8 mouse cellular contexts compared by ENCODE assay signal in genomic region chr1:135584587-135585541, GRCm38 (mm10). TPM values are rescaled to one million over a fixed set of nuclear protein-coding genes. Genes with fewer than 3 reads are reported as not detected.
DNase-seq lines count a peak whose midpoint lies in the region; ATAC-seq lines count a peak whose summit lies in the region.

No protein-coding gene starts in this region.

- H3K4me3 ChIP-seq in embryonic facial prominence, embryonic 11.5 days (ENCODE audit: low read depth, low read length), result peak overlapping the region; percentile 54
- peak overlapping the region; percentile 66 for H3K4me3 ChIP-seq in heart, embryonic 15.5 days
- H3K4me3 ChIP-seq in liver, embryonic 16.5 days (ENCODE audit: low read depth, low read length), result peak overlapping the region; percentile 43
- peak overlapping the region; percentile 61 for H3K4me3 ChIP-seq in neural tube, embryonic 12.5 days

- 1% methylated on average over 71 of the region's 73 CpGs for WGBS in embryonic facial prominence, embryonic 11.5 days
- WGBS in heart, embryonic 15.5 days, result 5% methylated on average over 73 of the region's 73 CpGs
- 7% methylated on average over 73 of the region's 73 CpGs for WGBS in liver, embryonic 16.5 days (ENCODE audit: insufficient replicate concordance)
- under 1% methylated on average over 73 of the region's 73 CpGs for WGBS in neural tube, embryonic 12.5 days

- H3K27me3 ChIP-seq in embryonic facial prominence, embryonic 11.5 days (ENCODE audit: control insufficient read depth, insufficient read depth, low read length), result no peaks in the 10 kb centered on the region
- H3K27me3 ChIP-seq in heart, embryonic 15.5 days, result no peaks in the 10 kb centered on the region
- peaks cover 34% of the 10 kb centered on the region for H3K27me3 ChIP-seq in liver, embryonic 16.5 days (ENCODE audit: control insufficient read depth, insufficient read depth, low read depth, low read length)
- no peaks in the 10 kb centered on the region; the same call in 1 of the 2 replicates for H3K27me3 ChIP-seq in neural tube, embryonic 12.5 days (replicated peaks)

- H3K9me3 ChIP-seq in embryonic facial prominence, embryonic 11.5 days (replicated peaks; ENCODE audit: control insufficient read depth, low read length), result no peaks in the 10 kb centered on the region
- H3K9me3 ChIP-seq in heart, embryonic 15.5 days (replicated peaks), result no peaks in the 10 kb centered on the region
- H3K9me3 ChIP-seq in liver, embryonic 16.5 days (replicated peaks; ENCODE audit: control insufficient read depth, low read length), result no peaks in the 10 kb centered on the region
- no peaks in the 10 kb centered on the region for H3K9me3 ChIP-seq in neural tube, embryonic 12.5 days

- H3K36me3 ChIP-seq in embryonic facial prominence, embryonic 11.5 days (replicated peaks; ENCODE audit: control insufficient read depth, insufficient read depth, low read depth, low read length), result no peaks in the 10 kb centered on the region
- H3K36me3 ChIP-seq in heart, embryonic 15.5 days, result no peaks in the 10 kb centered on the region
- no peaks in the 10 kb centered on the region for H3K36me3 ChIP-seq in liver, embryonic 16.5 days (ENCODE audit: control insufficient read depth, insufficient read depth)
- no peaks in the 10 kb centered on the region for H3K36me3 ChIP-seq in neural tube, embryonic 12.5 days

- peak overlapping the region; percentile 39 for H3K27ac ChIP-seq in embryonic facial prominence, embryonic 11.5 days (replicated peaks; ENCODE audit: low read depth, low read length)
- H3K27ac ChIP-seq in heart, embryonic 15.5 days, result peak overlapping the region; percentile 79
- H3K27ac ChIP-seq in liver, embryonic 16.5 days (ENCODE audit: low read length), result no peak overlapping the region
- peak overlapping the region; percentile 80; the same call in 1 of the 2 replicates for H3K27ac ChIP-seq in neural tube, embryonic 12.5 days

- H3K4me1 ChIP-seq in embryonic facial prominence, embryonic 11.5 days (ENCODE audit: control insufficient read depth, insufficient read depth, low read length), result peaks cover 6% of the 10 kb centered on the region
- peaks cover 54% of the 10 kb centered on the region for H3K4me1 ChIP-seq in heart, embryonic 15.5 days (replicated peaks)
- H3K4me1 ChIP-seq in liver, embryonic 16.5 days (ENCODE audit: control insufficient read depth, low read depth, low read length), result no peaks in the 10 kb centered on the region
- peaks cover 58% of the 10 kb centered on the region for H3K4me1 ChIP-seq in neural tube, embryonic 12.5 days

- H3K4me2 ChIP-seq in embryonic facial prominence, embryonic 11.5 days (ENCODE audit: low read depth, low read length), result peak overlapping the region; percentile 90
- peak overlapping the region; percentile 97 for H3K4me2 ChIP-seq in heart, embryonic 15.5 days
- H3K4me2 ChIP-seq in liver, embryonic 16.5 days (ENCODE audit: low read depth, low read length), result peak overlapping the region; percentile 50
- peak overlapping the region; percentile 92 for H3K4me2 ChIP-seq in neural tube, embryonic 12.5 days (replicated peaks)

- peak overlapping the region; percentile 68 for H3K9ac ChIP-seq in embryonic facial prominence, embryonic 11.5 days (replicated peaks; ENCODE audit: low read length)
- H3K9ac ChIP-seq in heart, embryonic 15.5 days, result peak overlapping the region; percentile 66
- H3K9ac ChIP-seq in liver, embryonic 16.5 days (ENCODE audit: low read depth, low read length), result no peak overlapping the region
- peak overlapping the region; percentile 70 for H3K9ac ChIP-seq in neural tube, embryonic 12.5 days

- DNase-seq in kidney, adult 18-20 months, result peak; percentile 35
- DNase-seq in kidney, adult 8-10 months, result no peak
- peak; percentile 69 for DNase-seq in embryonic facial prominence, embryonic 11.5 days (ENCODE audit: low spot score)
- peak; percentile 18 to 56 for DNase-seq in kidney, postnatal 36 days

- peak; percentile 21; the same call in 1 of the 2 replicates for ATAC-seq in embryonic facial prominence, embryonic 11.5 days (replicated peaks; ENCODE audit: insufficient number of reproducible peaks, low FRiP score, low TSS enrichment, low read depth)
- ATAC-seq in heart, embryonic 15.5 days (replicated peaks; ENCODE audit: insufficient number of reproducible peaks, insufficient read depth, low FRiP score, low read depth), result peak; percentile 40
- no peak for ATAC-seq in liver, embryonic 16.5 days (ENCODE audit: low read depth)
- peak; percentile 69 for ATAC-seq in neural tube, embryonic 12.5 days (ENCODE audit: low FRiP score, low read depth)
- no peak for ATAC-seq in inflammation-experienced regulatory T-cells, adult 6 months

RNA-seq across cellular contexts. Expression of gene Nav1, which starts 22.2 kb away (rescaled TPM):
- 11.9 and 13.4 TPM in 2 replicates for polyA plus RNA-seq in embryonic facial prominence, embryonic 11.5 days (2014; fragmentation: Nextera tagmentation; extraction: Ambion mirVana)
- 20.7 and 27.8 TPM in 2 replicates for polyA plus RNA-seq in heart, embryonic 15.5 days (2015; fragmentation: Nextera tagmentation; extraction: Ambion mirVana)
- polyA plus RNA-seq in liver, embryonic 16.5 days (2015; fragmentation: Nextera tagmentation; extraction: Ambion mirVana), result 0.70 and 1.1 TPM in 2 replicates
- polyA plus RNA-seq in neural tube, embryonic 12.5 days (2016; fragmentation: Nextera tagmentation; extraction: Ambion mirVana), result 28.4 and 29.9 TPM in 2 replicates
- 1 to 10 TPM in 1 of 3 experiments, under 1 TPM in 2; 0.34 to 1.7 (median 0.43) TPM for polyA plus RNA-seq in inflammation-experienced regulatory T-cells, adult 6 months (2017; shearing (Covaris generic))

Comparison
In these comparisons a context has a peak if more than half of its experiments do, and no peak if none do; other contexts are left out.
1. DNase-seq: peak in kidney, adult 18-20 months (single experiment), embryonic facial prominence, embryonic 11.5 days (single experiment) and kidney, postnatal 36 days (2 of 2); none in kidney, adult 8-10 months (0 of 2).
2. ATAC-seq: peak in embryonic facial prominence, embryonic 11.5 days (single experiment), heart, embryonic 15.5 days (single experiment) and neural tube, embryonic 12.5 days (single experiment); none in liver, embryonic 16.5 days (single experiment) and inflammation-experienced regulatory T-cells, adult 6 months (single experiment).
3. Peak in every context shown above with its lines, with median percentiles within 50 percentile points of each other: H3K4me2 ChIP-seq and H3K4me3 ChIP-seq.